Mouse (Mus musculus) hindbrain, embryonic 13.5 days (tissue): ENCODE data around the gene BC024978. TPM values are rescaled to one million over a fixed set of nuclear protein-coding genes. Genes with fewer than 3 reads are reported as not detected.

Source experiments
- ATAC-seq: fragments of 200-750 bp; cut with Nextera tagmentation; 2 replicates; pipeline ENCODE4 v1.8.0; 2017; ENCODE audit warnings: moderate TSS enrichment; ENCODE audit not compliant: low FRiP score
- H3K27ac ChIP-seq: fragments of 300-500 bp; sonication (generic); 2 replicates; pipeline ENCODE4 v1.5.1; 2015; ENCODE audit warnings: inconsistent platforms, mild to moderate bottlenecking, moderate library complexity
- H3K27me3 ChIP-seq: fragments of 300-500 bp; sonication (generic); 2 replicates; pipeline ENCODE4 v1.6.1; 2015; ENCODE audit warnings: mild to moderate bottlenecking, inconsistent platforms
- H3K36me3 ChIP-seq: fragments of 300-500 bp; sonication (generic); 2 replicates; pipeline ENCODE4 v1.6.1; 2015; ENCODE audit warnings: mild to moderate bottlenecking, inconsistent platforms
- H3K4me1 ChIP-seq: fragments of 300-500 bp; sonication (generic); replicated peaks from 2 replicates; pipeline ENCODE4 v1.6.1; 2015; ENCODE audit warnings: inconsistent platforms
- H3K4me2 ChIP-seq: fragments of 300-500 bp; sonication (generic); 2 replicates; pipeline ENCODE4 v1.6.1; 2015; ENCODE audit warnings: inconsistent platforms, mild to moderate bottlenecking, moderate library complexity
- H3K4me3 ChIP-seq: fragments of 300-500 bp; sonication (generic); 2 replicates; pipeline ENCODE4 v1.5.1; 2015; ENCODE audit warnings: mild to moderate bottlenecking, inconsistent platforms
- H3K9ac ChIP-seq: fragments of 300-500 bp; sonication (generic); 2 replicates; pipeline ENCODE4 v1.6.1; 2015; ENCODE audit warnings: mild to moderate bottlenecking, inconsistent platforms
- H3K9me3 ChIP-seq: fragments of 300-500 bp; sonication (generic); 2 replicates; pipeline ENCODE4 v1.6.1; 2016; ENCODE audit warnings: inconsistent platforms
- WGBS: fragments of 180-500 bp; shearing (Covaris S2); methylation state at CpG from one replicate; pipeline ENCODE4 v1.1.7; 2015; 5-methylcytosine and 5-hydroxymethylcytosine counted together
- microRNA counts: library from miRNA; unstranded; fragments of <30 nt; microRNA quantifications from one replicate; lab custom pipeline; 2016
- microRNA-seq: library from miRNA; unstranded; fragments of <30 nt; microRNA quantifications from one replicate; pipeline ENCODE4, GENCODE M21; 2016
- polyA plus RNA-seq: library from polyadenylated mRNA; unstranded; fragments of >200 nt; fragmentation: Nextera tagmentation; extraction: Ambion mirVana; gene quantifications from 2 replicates; pipeline ENCODE4 v1.2.1, GENCODE M21; 2015

BC024978 gene
- polyA plus RNA-seq, 1 experiment from 2014 or later: 4.5 TPM

DNA sequence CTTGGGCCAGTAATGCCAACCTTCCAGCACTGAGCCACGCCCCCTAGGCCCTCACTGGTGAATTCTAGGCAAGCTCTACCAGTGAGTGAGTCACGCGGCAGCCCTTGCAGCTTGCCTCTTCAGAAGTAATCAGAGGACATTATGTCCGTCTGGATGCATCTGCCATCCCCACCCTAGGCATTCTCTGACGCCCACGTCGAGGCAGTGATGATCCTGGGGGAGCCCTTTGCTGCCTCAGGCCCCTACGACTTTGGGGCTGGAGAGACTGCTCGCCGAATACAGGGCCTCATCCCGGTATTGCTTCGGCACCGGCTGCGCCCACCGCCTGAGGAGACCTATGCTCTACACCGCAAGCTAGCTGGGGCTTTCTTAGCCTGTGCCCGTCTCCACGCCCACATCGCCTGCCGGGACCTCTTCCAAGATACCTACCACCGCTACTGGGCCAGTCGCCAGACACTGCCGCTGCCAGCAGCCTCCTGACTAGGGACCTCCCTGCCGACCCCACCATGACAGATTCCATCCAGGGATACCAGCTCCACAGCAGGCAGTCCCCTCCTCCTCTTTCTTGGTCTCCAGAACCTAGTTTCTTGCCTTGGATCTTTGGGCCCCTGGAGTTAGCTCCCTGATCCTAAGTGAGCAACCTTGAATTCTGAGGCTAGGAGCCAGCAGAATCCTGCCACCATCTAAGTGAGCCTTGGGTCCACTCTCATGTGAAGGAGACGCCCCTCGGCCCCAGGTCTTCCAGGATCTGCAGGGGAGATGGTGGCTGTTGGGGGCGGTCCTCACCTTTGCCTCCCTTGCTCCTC is 61.7 kb downstream of the BC024978 start:
- H3K27me3 ChIP-seq: no peaks in the 10 kb centered on the region
- peak overlapping the region; percentile 76 for H3K4me2 ChIP-seq
- H3K4me1 ChIP-seq: peaks cover 48% of the 10 kb centered on the region
- WGBS: 7% methylated on average over 27 of the region's 27 CpGs
- peaks cover 30% of the 10 kb centered on the region for H3K36me3 ChIP-seq
- no peaks in the 10 kb centered on the region for H3K9me3 ChIP-seq
- peak; percentile 23 for ATAC-seq
- peak overlapping the region; percentile 51; the same call in 1 of the 2 replicates for H3K9ac ChIP-seq
- peak overlapping the region; percentile 96 for H3K27ac ChIP-seq
- peak overlapping the region; percentile 62; the same call in 1 of the 2 replicates for H3K4me3 ChIP-seq

DNA sequence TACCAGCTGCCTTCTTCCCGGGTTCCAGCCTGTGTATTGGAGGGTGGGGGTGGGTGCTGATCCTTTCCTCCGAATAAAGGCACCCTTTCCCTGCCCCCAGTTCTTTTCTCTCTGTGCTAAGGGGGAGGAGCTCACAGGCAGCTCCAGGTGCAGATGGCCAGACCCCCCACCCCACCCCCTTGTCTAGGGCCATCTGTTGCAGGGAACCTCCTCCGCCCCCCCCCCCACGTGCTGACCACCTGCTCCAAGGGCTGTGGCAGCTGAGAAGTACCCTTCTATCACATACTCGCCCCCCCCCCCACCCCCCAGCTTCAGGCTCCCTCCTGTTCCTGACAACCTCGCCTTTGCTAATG is 62.2 kb downstream of the BC024978 start:
- Histone ChIP-seq H3K9me3 (no peaks in the 10 kb centered on the region), H3K27me3 (no peaks in the 10 kb centered on the region), H3K36me3 (peaks cover 30% of the 10 kb centered on the region), H3K4me1 (peaks cover 48% of the 10 kb centered on the region), H3K27ac (peak overlapping the region; percentile 96), H3K4me2 (peak overlapping the region; percentile 76), H3K9ac (peak overlapping the region; percentile 51; the same call in 1 of the 2 replicates), H3K4me3 (peak overlapping the region; percentile 62)
- 0% methylated on average over 5 of the region's 6 CpGs for WGBS
- peak; percentile 8; the same call in 1 of the 2 replicates for ATAC-seq

DNA sequence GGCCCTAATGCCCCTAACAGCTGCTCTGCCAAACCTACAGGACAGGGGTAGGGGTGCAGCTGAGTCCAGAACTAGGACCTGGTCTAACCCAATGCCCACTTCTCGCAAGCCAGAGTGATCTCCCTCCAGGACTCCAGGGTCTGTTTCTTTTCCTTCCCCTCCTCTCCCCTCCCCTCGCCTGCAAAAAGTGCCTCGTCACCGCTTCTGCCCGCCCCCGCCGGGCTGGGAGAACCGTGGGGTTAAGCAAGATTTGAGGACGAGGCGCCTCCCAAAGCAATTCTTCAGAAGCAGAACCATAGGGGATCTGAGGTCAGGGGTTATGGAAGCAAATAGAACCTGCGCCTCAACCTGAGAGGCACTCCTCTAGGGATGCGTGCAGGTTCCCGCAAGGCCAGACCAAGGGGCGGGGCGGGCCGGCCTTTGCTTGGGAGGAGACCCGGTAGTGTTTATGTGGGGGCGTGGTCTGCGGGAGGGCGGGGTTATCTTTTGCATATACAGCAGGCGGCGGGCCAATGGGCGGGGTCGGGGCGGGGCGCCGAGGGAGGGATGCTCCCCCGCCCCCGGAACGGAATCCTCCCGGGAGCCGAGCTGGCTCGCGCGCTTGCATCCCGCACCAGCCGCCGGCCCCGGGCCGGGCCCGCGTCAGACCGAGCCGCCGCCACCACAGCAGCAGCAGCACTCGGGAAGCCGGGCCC is 62.8 kb downstream of the BC024978 start, which contains the start of gene Numbl:
Gene Numbl, plus strand, starts transcription at position 229 of the 695 bp plus-strand sequence.
- Histone ChIP-seq H3K9ac (peak within 1 kb of the TSS; percentile 91), H3K27me3 (no peaks in the 10 kb centered on the region), H3K27ac (peak within 1 kb of the TSS; percentile 96), H3K36me3 (peaks cover 30% of the 10 kb centered on the region), H3K4me2 (peak within 1 kb of the TSS; percentile 76), H3K9me3 (no peaks in the 10 kb centered on the region), H3K4me1 (peaks cover 48% of the 10 kb centered on the region), H3K4me3 (peak within 1 kb of the TSS; percentile 62)
- peak; percentile 77 for ATAC-seq
- WGBS: under 1% methylated on average over 47 of the region's 47 CpGs

DNA sequence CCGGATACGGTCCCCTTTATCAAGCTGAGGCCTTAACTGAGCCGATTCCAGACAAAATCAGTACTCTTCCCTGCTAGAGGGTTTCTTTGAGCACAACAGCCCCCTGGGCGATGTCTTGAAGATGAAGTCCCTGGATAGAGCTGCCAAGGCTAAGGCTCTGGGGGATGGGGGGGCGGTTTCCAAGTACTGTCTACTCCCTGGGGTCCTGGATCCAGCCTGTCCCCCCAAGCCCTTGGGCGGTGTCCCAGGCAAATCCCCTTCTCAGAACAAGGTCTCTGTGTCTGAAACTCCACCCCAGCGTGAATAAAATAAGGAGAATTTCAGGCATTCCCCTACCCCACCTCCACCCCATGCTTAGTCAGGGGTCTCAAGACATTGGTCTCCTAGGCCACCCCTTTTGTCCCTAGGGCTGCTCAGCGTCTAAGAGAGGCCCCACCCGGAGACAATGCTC is 63.7 kb downstream of the BC024978 start:
- Histone ChIP-seq H3K4me3 (peak overlapping the region; percentile 62), H3K36me3 (peaks cover 32% of the 10 kb centered on the region), H3K4me2 (peak overlapping the region; percentile 76), H3K9me3 (no peaks in the 10 kb centered on the region), H3K27ac (peak overlapping the region; percentile 96), H3K9ac (peak overlapping the region; percentile 91), H3K4me1 (peaks cover 48% of the 10 kb centered on the region), H3K27me3 (no peaks in the 10 kb centered on the region)
- 1% methylated on average over 9 of the region's 9 CpGs for WGBS
- ATAC-seq: 0 out of 2 replicates have a peak, but pooled peaks have one; percentile 2

DNA sequence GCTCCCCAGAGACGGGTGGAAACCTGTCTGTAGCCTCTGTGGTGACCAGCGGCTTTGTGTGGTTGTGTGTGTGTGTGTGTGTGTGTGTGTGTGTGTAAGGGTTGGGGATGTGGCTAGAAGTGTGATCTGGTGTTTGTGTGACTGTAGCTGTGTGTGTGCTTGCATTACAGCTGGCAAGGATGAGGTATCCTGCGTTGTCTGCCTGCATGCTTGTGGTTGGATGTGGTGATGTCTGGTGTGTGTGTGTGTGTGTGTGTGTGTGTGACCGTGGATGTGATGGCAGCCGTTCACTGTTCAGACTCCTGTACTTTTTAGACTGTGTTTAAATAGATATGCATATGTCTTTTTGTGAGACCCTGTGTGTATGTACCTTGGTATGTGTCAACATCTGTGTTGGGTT is 64.2 kb downstream of the BC024978 start:
- Histone ChIP-seq H3K36me3 (peaks cover 32% of the 10 kb centered on the region), H3K4me3 (peak overlapping the region; percentile 62), H3K9me3 (no peaks in the 10 kb centered on the region), H3K9ac (peak overlapping the region; percentile 91), H3K4me2 (peak overlapping the region; percentile 76), H3K27ac (peak overlapping the region; percentile 96), H3K27me3 (no peaks in the 10 kb centered on the region), H3K4me1 (peaks cover 48% of the 10 kb centered on the region)
- ATAC-seq: no peak; the same call in 1 of the 2 replicates
- WGBS: 15% methylated on average over 5 of the region's 5 CpGs

MicroRNA genes within 50 kb of the gene (microRNA counts, 519-probe panel; counts per million panel counts)
- microRNA mmu-miR-1191 (lab: Ali Mortazavi, UCI): 51.3 counts per million

Small RNA genes within 50 kb of the gene (microRNA-seq; reads per million reads assigned to microRNA genes)
- gene Mir1191: 1.6 reads per million
- gene Mir3101: not detected

Other genes with a start within 250 kb of the BC024978 start
- gene Cyp2a12, start 166.7 kb upstream of the BC024978 start, polyA plus RNA-seq: not detected in 2 replicates
- gene Cyp2f2, start 75.9 kb upstream of the BC024978 start, polyA plus RNA-seq: 0.12 TPM in 1 of 2 replicates, not detected in the other
- 0.17 and 0.19 TPM in 2 replicates for gene Cyp2t4, start 42.1 kb upstream of the BC024978 start, polyA plus RNA-seq
- 89.9 and 92.1 TPM in 2 replicates for gene Egln2, start 29.0 kb upstream of the BC024978 start, polyA plus RNA-seq
- gene Rab4b, start 16.9 kb upstream of the BC024978 start, polyA plus RNA-seq: 119 and 123 TPM in 2 replicates
- 1.2 TPM in 1 of 2 replicates, not detected in the other for gene Gm21983, start 14.7 kb upstream of the BC024978 start, polyA plus RNA-seq
- gene Mia, start 14.6 kb upstream of the BC024978 start, polyA plus RNA-seq: 10.8 and 11.3 TPM in 2 replicates
- gene Snrpa, start 490 bp downstream of the BC024978 start, polyA plus RNA-seq: 208 and 211 TPM in 2 replicates
- 6.1 and 6.5 TPM in 2 replicates for gene Itpkc, start 32.9 kb downstream of the BC024978 start, polyA plus RNA-seq
- gene Coq8b, start 37.2 kb downstream of the BC024978 start, polyA plus RNA-seq: 23.8 and 24.9 TPM in 2 replicates
- 48.4 and 49.6 TPM in 2 replicates for gene Numbl, start 62.7 kb downstream of the BC024978 start, polyA plus RNA-seq
- 5.4 and 6.0 TPM in 2 replicates for gene Ltbp4, start 141.9 kb downstream of the BC024978 start, polyA plus RNA-seq
- gene Shkbp1, start 160.2 kb downstream of the BC024978 start, polyA plus RNA-seq: 61.8 and 62.5 TPM in 2 replicates
- not detected in 2 replicates for gene Gm20479, start 161.6 kb downstream of the BC024978 start, polyA plus RNA-seq